Mouse (Mus musculus): Measurements from ENCODE around the gene Tef.

DNA sequence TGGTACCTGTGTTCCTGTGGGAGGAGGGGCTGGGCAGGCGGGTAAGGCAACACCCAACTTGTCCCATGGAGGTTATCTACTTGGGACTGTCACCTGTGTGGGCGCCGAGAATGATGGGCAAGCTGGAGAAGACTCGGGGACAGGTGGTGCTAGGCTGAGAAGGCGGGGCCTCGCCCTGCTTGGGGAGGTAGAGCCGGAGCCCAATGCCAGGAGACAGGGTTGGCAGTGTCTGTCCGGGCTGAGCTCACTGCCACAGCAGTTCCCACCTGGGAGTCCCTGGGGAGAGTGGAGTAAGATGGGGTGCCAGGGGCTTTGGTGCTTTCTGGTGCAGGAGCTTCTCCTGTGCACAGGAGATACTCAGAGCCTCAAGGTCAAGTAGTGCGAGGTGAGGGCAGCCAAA is 46.9 kb downstream of the Tef start:
- TF ChIP-seq EP300 (IDR thresholded peaks at IDR 0.05) (no peak), CTCF (IDR thresholded peaks at IDR 0.05) (no peak)

All from lung, postnatal 0 days (tissue).